Mouse (Mus musculus) olfactory bulb, adult 2 months (tissue): ENCODE data around the gene Taf3.

Experiments
- CTCF ChIP-seq: fragments of 200-500 bp; IDR thresholded peaks from 2 replicates; pipeline ENCODE4 v1.5.1; 2012; ENCODE audit warnings: low read depth, mild to moderate bottlenecking, low read length, moderate library complexity; ENCODE audit not compliant: insufficient read depth
- POLR2A ChIP-seq: fragments of 200-500 bp; IDR thresholded peaks from 2 replicates; pipeline ENCODE4 v1.6.1; 2012; ENCODE audit warnings: mild to moderate bottlenecking, low read depth, low read length, moderate library complexity; ENCODE audit not compliant: insufficient read depth

DNA sequence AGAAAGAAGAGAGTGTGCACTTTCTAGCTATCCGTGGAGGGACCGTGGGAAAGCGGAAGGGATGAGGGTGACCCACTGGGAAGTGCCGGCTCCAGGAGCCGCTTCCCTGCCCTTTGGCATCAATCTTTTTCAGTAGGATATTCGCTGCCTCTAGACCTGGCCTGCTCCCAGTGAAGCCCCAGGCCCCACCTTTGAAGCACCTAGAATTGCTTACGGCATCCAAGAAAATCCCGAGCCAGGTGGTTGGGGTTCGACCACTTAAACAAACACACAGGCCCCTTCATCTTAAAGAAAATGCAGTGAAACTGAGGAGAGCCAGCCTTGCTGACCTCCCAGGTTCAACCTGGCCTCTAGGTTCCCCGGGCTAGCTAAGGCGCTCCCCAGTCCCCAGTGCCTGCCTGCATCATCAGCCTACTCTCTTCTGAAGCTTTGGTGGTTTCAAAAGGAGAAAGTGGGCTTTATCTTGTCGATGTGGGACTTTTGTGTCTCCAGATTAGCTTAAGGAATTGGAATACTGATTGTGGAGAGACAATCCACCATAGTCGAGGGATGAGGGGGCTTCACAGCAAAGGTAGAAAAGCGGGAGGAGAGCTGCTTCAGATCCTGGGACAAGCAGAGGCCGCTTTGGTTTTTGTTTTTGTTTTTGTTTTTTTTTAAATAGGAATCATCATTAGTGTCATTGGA, 163.7 kb downstream of the Taf3 start:
- TF ChIP-seq CTCF (no peak), POLR2A (no peak)
